Mouse (Mus musculus) testis, adult 2 months (tissue): ENCODE data around the gene Taok2. TPM values are rescaled to one million over a fixed set of nuclear protein-coding genes. Genes with fewer than 3 reads are reported as not detected.
A peak's percentile ranks its signal among the peaks of the same experiment; 100 is the strongest.
"Not testable (repeated sequence)": the region's sequence is repeated elsewhere in the genome, so short reads cannot be mapped to it uniquely, and the experiment has no call there.

ENCODE experiments used
- H3K27ac ChIP-seq: fragments of 200-500 bp; 2 replicates; pipeline ENCODE4 v1.5.1; 2012; ENCODE audit warnings: low read depth, low read length; ENCODE audit not compliant: control insufficient read depth, insufficient read depth
- H3K27me3 ChIP-seq: fragments of 200-500 bp; 2 replicates; pipeline ENCODE4 v1.6.1; 2012; ENCODE audit warnings: mild to moderate bottlenecking, low read length, moderate library complexity; ENCODE audit not compliant: control insufficient read depth, insufficient read depth
- H3K36me3 ChIP-seq: fragments of 200-500 bp; 2 replicates; pipeline ENCODE4 v1.6.1; 2012; ENCODE audit warnings: mild to moderate bottlenecking, low read length; ENCODE audit not compliant: control insufficient read depth, insufficient read depth
- H3K4me1 ChIP-seq: fragments of 200-500 bp; 2 replicates; pipeline ENCODE4 v1.6.1; 2012; ENCODE audit warnings: low read length; ENCODE audit not compliant: control insufficient read depth, insufficient read depth
- H3K4me3 ChIP-seq: fragments of 200-500 bp; 2 replicates; pipeline ENCODE4 v1.5.1; 2012; ENCODE audit warnings: low read depth, mild to moderate bottlenecking, low read length, moderate library complexity, mixed read lengths; ENCODE audit not compliant: control insufficient read depth
- CTCF ChIP-seq: fragments of 200-500 bp; IDR thresholded peaks from 2 replicates; pipeline ENCODE4 v1.5.1; 2012; ENCODE audit warnings: low read depth, mild to moderate bottlenecking, inconsistent platforms, low read length, moderate library complexity; ENCODE audit not compliant: control insufficient read depth, insufficient read depth, insufficient replicate concordance
- POLR2A ChIP-seq: fragments of 200-500 bp; IDR thresholded peaks from 2 replicates; pipeline ENCODE4 v1.6.1; 2012; ENCODE audit warnings: low read depth, mild to moderate bottlenecking, inconsistent platforms, low read length, moderate library complexity; ENCODE audit not compliant: control insufficient read depth
- polyA plus RNA-seq: library from polyadenylated mRNA; depleted of rRNA; stranded (reverse); fragments of >200 nt; gene quantifications from 2 replicates; pipeline ENCODE4 v1.2.3, GENCODE M21; 2012

Taok2 gene
- polyA plus RNA-seq, 1 experiment: 43.5 TPM

GRCm38 (mm10) chr7:126921563-126921962 lies 37.1 kb upstream of the Taok2 start:
- Histone ChIP-seq H3K27ac (peak overlapping the region; percentile 37), H3K27me3 (no peaks in the 10 kb centered on the region), H3K4me1 (no peaks in the 10 kb centered on the region; the same call in none of the 2 replicates), H3K36me3 (no peaks in the 10 kb centered on the region; the same call in 1 of the 2 replicates), H3K4me3 (no peak overlapping the region)
- TF ChIP-seq POLR2A (no peak), CTCF (no peak)

- no peak for TF ChIP-seq POLR2A
- no peak for TF ChIP-seq CTCF
- H3K27me3 ChIP-seq: no peaks in the 10 kb centered on the region
- H3K27ac ChIP-seq: no peak overlapping the region
- H3K4me3 ChIP-seq: no peak overlapping the region
- H3K4me1 ChIP-seq: no peaks in the 10 kb centered on the region; the same call in none of the 2 replicates
- no peaks in the 10 kb centered on the region; the same call in 1 of the 2 replicates for H3K36me3 ChIP-seq
Measured at GRCm38 (mm10) chr7:126919973-126920372, 35.5 kb upstream of the Taok2 start.

- H3K36me3 ChIP-seq, H3K27ac ChIP-seq, H3K27me3 ChIP-seq, H3K4me1 ChIP-seq, H3K4me3 ChIP-seq: not testable (repeated sequence)
Measured at GRCm38 (mm10) chr7:126918356-126918755, 33.9 kb upstream of the Taok2 start.

- H3K27me3 ChIP-seq: no peaks in the 10 kb centered on the region
- H3K27ac ChIP-seq: no peak overlapping the region
- H3K4me1 ChIP-seq: no peaks in the 10 kb centered on the region
- no peaks in the 10 kb centered on the region; the same call in 1 of the 2 replicates for H3K36me3 ChIP-seq
- TF ChIP-seq CTCF (no peak), POLR2A (no peak)
- no peak overlapping the region for H3K4me3 ChIP-seq
Measured at GRCm38 (mm10) chr7:126914844-126915243, 30.3 kb upstream of the Taok2 start.

- no peaks in the 10 kb centered on the region for H3K4me1 ChIP-seq
- H3K4me3 ChIP-seq: no peak overlapping the region
- H3K27ac ChIP-seq: no peak overlapping the region
- no peak for TF ChIP-seq POLR2A
- TF ChIP-seq CTCF: no peak
- no peaks in the 10 kb centered on the region for H3K27me3 ChIP-seq
- H3K36me3 ChIP-seq: no peaks in the 10 kb centered on the region
Measured at GRCm38 (mm10) chr7:126905590-126905989, 21.1 kb upstream of the Taok2 start.

- H3K36me3 ChIP-seq, H3K4me3 ChIP-seq, H3K27ac ChIP-seq, H3K27me3 ChIP-seq: not testable (repeated sequence)
- peaks cover 16% of the 10 kb centered on the region for H3K4me1 ChIP-seq
Measured at GRCm38 (mm10) chr7:126899781-126900180, 15.3 kb upstream of the Taok2 start.

GRCm38 (mm10) chr7:126898102-126898990 lies 13.8 kb upstream of the Taok2 start:
- Histone ChIP-seq H3K36me3 (peaks cover 1% of the 10 kb centered on the region; the same call in 1 of the 2 replicates), H3K4me1 (peaks cover 16% of the 10 kb centered on the region), H3K4me3 (peak overlapping the region; percentile 72), H3K27ac (peak overlapping the region; percentile 80; the same call in 1 of the 2 replicates), H3K27me3 (no peaks in the 10 kb centered on the region)
- TF ChIP-seq POLR2A (peak; percentile 68; the same call in 1 of the 2 replicates), CTCF (no peak)
